Mouse (Mus musculus) C2C12 (cell line): ENCODE measurements around the gene Eef1akmt3.

Experiments used
- CEBPB ChIP-seq: IDR thresholded peaks from one replicate; pipeline ENCODE4 v1.6.1; 2011; ENCODE audit warnings: low read depth, mild to moderate bottlenecking, control low read depth, moderate library complexity
- CTCF ChIP-seq: IDR thresholded peaks from one replicate; pipeline ENCODE4 v1.5.1; 2011; ENCODE audit not compliant: control insufficient read depth, insufficient read depth, insufficient read length
- MAX ChIP-seq: IDR thresholded peaks from one replicate; pipeline ENCODE4 v1.6.1; 2011; ENCODE audit warnings: mild to moderate bottlenecking, control low read depth
- MYOD1 ChIP-seq: IDR thresholded peaks from one replicate; pipeline ENCODE4 v1.6.1; 2011; ENCODE audit warnings: low read depth; ENCODE audit not compliant: control insufficient read depth, insufficient read length
- USF1 ChIP-seq: IDR thresholded peaks from one replicate; pipeline ENCODE4 v1.6.1; 2011; ENCODE audit warnings: low read depth, mild to moderate bottlenecking, control low read depth, moderate library complexity

DNA sequence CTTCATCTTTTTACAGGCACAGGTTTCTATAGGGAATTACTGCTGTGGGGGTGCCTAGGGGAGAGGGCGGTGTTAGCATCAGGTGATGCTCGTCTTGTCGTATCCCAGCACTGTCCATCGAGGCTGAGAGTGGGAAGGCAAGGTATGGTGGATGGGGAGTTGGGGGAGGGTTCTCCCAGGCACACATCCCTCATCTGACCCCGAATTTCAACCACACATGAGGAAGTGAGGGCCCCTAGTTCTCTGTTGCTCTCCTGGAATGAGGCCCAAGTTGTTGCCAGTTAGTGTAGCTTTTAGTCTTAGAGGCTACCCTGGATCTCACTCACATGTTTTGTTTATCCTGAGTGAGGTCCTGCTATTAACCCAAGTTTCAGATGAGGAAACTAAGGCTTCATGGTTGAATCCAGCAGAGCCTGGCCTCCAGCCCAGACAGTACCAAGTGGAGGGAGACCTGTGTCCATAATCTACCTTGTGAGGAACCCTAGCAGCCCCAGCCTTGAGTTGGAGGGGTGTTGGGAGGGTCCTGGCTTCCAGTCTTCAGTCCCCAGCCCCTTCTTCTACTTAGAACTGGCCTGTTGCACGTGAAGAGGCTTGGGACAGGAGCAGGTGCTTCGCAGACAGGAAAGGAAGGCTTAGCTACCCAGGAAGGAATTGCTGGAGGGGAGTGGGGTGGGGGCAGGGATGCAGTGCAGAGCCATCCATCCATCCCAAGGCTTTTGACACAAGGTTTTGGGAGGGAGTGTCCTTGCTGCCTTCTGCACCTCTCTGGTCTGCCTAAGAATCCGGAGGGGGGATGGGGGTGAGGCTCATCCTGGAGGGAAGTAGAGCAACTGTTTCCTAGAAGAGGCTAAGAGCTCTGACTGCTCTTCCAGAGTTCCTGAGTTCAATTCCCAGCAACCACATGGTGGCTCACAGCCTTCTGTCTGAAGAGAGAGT is 53.9 kb downstream of the Eef1akmt3 start:
- TF ChIP-seq CTCF (no peak), MYOD1 (no peak), CEBPB (no peak), MAX (no peak), USF1 (no peak)
